Mouse (Mus musculus): ENCODE measurements around the gene Olfr231. TPM values are rescaled to one million over a fixed set of nuclear protein-coding genes. Genes with fewer than 3 reads are reported as not detected.

Olfr231 gene
- total RNA-seq (2014; rRNA removed) (not detected in 2 replicates), polyA plus RNA-seq (2015; fragmentation: Nextera tagmentation; extraction: Ambion mirVana) (not detected in 2 replicates)

DNA sequence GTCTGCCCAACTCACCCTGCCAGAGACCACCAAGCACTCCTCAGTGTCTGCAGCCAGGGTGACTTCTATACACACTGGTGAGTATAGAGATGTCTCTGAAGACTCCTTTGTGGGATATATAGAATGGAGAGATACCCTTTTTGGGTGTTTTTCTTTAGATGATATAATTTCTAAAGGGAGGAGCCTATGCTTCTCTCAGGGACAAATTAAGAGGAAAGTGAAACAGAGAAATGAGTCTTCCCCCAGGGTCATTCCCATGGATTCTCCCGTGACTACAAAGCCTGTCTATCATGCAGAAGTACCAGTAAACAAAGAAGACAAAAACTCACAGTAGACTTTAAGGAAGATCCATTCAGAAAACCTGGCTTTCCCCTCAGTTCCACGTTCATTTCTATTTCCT lies at the start of gene Olfr231:
Gene Olfr231, minus strand, starts transcription at position 101 of the 400 bp plus-strand sequence.
- no peak within 1 kb of the TSS for H3K4me3 ChIP-seq (ENCODE audit: low read depth, low read length)
- ATAC-seq (ENCODE audit: low FRiP score) (no peak), DNase-seq (ENCODE audit: low spot score) (no peak)
- 51% methylated on average over 2 of the region's 2 CpGs for WGBS
- no peak within 1 kb of the TSS for H3K27ac ChIP-seq (ENCODE audit: low read depth, low read length)
- no peak for TF ChIP-seq CTCF (IDR thresholded peaks at IDR 0.05)
- no peak within 1 kb of the TSS for H3K9ac ChIP-seq (replicated peaks; ENCODE audit: low read length, poor library complexity, severe bottlenecking)
- H3K36me3 ChIP-seq (ENCODE audit: insufficient read depth, low read length), result no peaks in the 10 kb centered on the region
- H3K9me3 ChIP-seq (ENCODE audit: low read length), result no peaks in the 10 kb centered on the region
- H3K27me3 ChIP-seq (ENCODE audit: insufficient read depth, low read length), result no peaks in the 10 kb centered on the region
- no peak within 1 kb of the TSS for H3K4me2 ChIP-seq (ENCODE audit: low read depth, low read length, poor library complexity, severe bottlenecking)
- H3K4me1 ChIP-seq (ENCODE audit: insufficient read depth, low read length), result no peaks in the 10 kb centered on the region

DNA sequence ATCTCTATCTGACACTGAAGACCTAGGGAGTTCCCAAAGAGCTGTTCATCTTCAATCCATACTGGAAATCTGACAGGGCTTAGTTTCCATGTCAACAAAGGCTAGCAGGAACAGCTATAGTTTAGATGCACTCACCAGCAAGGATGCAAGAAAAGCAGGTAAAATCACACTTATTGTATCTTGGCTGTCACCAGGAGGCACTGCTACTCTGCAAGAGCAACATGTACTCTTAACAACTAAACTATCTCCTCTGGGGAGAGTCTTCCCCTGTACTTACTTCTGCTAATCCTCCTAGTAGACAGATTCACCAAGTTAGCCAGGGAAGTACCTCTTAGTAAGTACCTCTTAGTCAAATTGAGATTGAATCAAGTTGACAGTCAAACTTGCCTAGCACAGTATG lies 48.1 kb upstream of the Olfr231 start:
- ATAC-seq (ENCODE audit: low FRiP score) (no peak), DNase-seq (ENCODE audit: low spot score) (no peak)
- no peak overlapping the region for H3K9ac ChIP-seq (replicated peaks; ENCODE audit: low read length, poor library complexity, severe bottlenecking)
- H3K27ac ChIP-seq (ENCODE audit: low read depth, low read length), result no peak overlapping the region
- H3K9me3 ChIP-seq (ENCODE audit: low read length), result no peaks in the 10 kb centered on the region
- no peak overlapping the region for H3K4me3 ChIP-seq (ENCODE audit: low read depth, low read length)
- H3K4me1 ChIP-seq (ENCODE audit: insufficient read depth, low read length), result no peaks in the 10 kb centered on the region
- no peak for TF ChIP-seq CTCF (IDR thresholded peaks at IDR 0.05)
- no peak overlapping the region for H3K4me2 ChIP-seq (ENCODE audit: low read depth, low read length, poor library complexity, severe bottlenecking)
- H3K27me3 ChIP-seq (ENCODE audit: insufficient read depth, low read length), result no peaks in the 10 kb centered on the region
- H3K36me3 ChIP-seq (ENCODE audit: insufficient read depth, low read length), result no peaks in the 10 kb centered on the region

DNA sequence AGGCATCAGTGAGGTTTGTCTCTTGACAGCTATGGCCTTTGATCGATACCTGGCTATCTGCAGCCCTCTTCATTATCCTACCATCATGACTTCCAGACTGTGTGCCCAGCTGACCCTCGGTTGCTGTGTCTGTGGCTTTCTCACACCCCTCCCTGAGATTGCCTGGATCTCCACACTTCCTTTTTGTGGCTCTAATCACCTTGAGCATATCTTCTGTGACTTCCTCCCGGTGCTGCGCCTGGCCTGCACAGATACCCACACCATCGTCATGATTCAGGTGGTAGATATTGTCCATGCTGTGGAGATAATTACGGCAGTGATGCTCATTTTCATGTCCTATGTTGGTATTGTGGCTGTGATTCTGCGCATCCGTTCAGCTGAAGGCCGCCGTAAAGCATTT lies 38.1 kb upstream of the Olfr231 start:
- H3K27ac ChIP-seq (ENCODE audit: low read depth, low read length), result no peak overlapping the region
- no peak for DNase-seq (ENCODE audit: low spot score)
- H3K4me3 ChIP-seq (ENCODE audit: low read depth, low read length), result no peak overlapping the region
- no peaks in the 10 kb centered on the region for H3K9me3 ChIP-seq (ENCODE audit: low read length)
- no peaks in the 10 kb centered on the region for H3K4me1 ChIP-seq (ENCODE audit: insufficient read depth, low read length)
- ATAC-seq (ENCODE audit: low FRiP score), result no peak
- TF ChIP-seq CTCF (IDR thresholded peaks at IDR 0.05), result no peak
- H3K4me2 ChIP-seq (ENCODE audit: low read depth, low read length, poor library complexity, severe bottlenecking), result no peak overlapping the region
- WGBS, result 93% methylated on average over 10 of the region's 10 CpGs
- no peaks in the 10 kb centered on the region for H3K27me3 ChIP-seq (ENCODE audit: insufficient read depth, low read length)
- no peaks in the 10 kb centered on the region for H3K36me3 ChIP-seq (ENCODE audit: insufficient read depth, low read length)
- no peak overlapping the region for H3K9ac ChIP-seq (replicated peaks; ENCODE audit: low read length, poor library complexity, severe bottlenecking)

DNA sequence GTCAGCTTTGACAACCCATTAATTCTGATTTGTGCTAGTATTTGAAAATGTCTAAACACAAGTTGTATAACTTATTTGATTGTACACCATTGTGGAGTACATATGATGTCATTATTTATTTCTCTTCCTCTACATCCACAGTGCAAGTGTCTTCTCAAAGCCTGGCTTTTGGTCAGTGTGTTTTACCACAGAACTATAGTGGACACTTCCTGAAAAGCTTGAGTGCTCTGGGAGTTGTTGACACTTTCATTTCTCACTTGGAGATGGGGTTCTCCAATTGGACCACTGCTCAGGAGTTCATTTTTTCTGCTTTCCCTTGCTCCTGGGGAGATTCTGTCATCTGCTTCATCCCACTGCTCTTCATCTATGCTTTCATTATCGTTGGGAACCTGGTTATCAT lies 37.5 kb upstream of the Olfr231 start:
- H3K27me3 ChIP-seq (ENCODE audit: insufficient read depth, low read length), result no peaks in the 10 kb centered on the region
- TF ChIP-seq CTCF (IDR thresholded peaks at IDR 0.05), result no peak
- H3K27ac ChIP-seq (ENCODE audit: low read depth, low read length), result no peak overlapping the region
- no peak for ATAC-seq (ENCODE audit: low FRiP score)
- 96% methylated on average over 1 of the region's 1 CpGs for WGBS
- no peak overlapping the region for H3K4me3 ChIP-seq (ENCODE audit: low read depth, low read length)
- no peak overlapping the region for H3K4me2 ChIP-seq (ENCODE audit: low read depth, low read length, poor library complexity, severe bottlenecking)
- H3K4me1 ChIP-seq (ENCODE audit: insufficient read depth, low read length), result no peaks in the 10 kb centered on the region
- DNase-seq (ENCODE audit: low spot score), result no peak
- no peaks in the 10 kb centered on the region for H3K9me3 ChIP-seq (ENCODE audit: low read length)
- no peak overlapping the region for H3K9ac ChIP-seq (replicated peaks; ENCODE audit: low read length, poor library complexity, severe bottlenecking)
- H3K36me3 ChIP-seq (ENCODE audit: insufficient read depth, low read length), result no peaks in the 10 kb centered on the region

DNA sequence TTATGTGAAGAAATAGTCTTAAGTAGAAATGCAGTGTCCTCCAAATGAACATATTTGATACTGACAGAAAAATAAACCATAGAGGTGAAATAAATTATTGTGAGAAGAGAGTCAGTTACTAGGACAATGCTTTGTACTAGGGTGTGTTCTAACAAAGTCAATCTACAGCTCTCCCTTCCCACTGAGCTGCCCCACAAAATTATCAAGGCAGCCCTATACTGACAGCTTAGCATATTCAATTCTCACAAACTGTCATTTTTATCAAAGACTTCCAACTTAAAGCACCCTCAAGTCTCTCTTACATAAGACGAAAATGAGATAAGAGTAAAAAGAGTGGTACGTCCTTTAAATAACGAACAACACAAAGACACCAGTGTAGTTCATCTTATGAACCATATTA lies 36.7 kb upstream of the Olfr231 start:
- Histone ChIP-seq H3K4me2 (ENCODE audit: low read depth, low read length, poor library complexity, severe bottlenecking) (no peak overlapping the region), H3K27ac (ENCODE audit: low read depth, low read length) (no peak overlapping the region), H3K36me3 (ENCODE audit: insufficient read depth, low read length) (no peaks in the 10 kb centered on the region), H3K4me1 (ENCODE audit: insufficient read depth, low read length) (no peaks in the 10 kb centered on the region), H3K4me3 (ENCODE audit: low read depth, low read length) (no peak overlapping the region), H3K9ac (replicated peaks; ENCODE audit: low read length, poor library complexity, severe bottlenecking) (no peak overlapping the region), H3K9me3 (ENCODE audit: low read length) (no peaks in the 10 kb centered on the region), H3K27me3 (ENCODE audit: insufficient read depth, low read length) (no peaks in the 10 kb centered on the region)
- ATAC-seq (ENCODE audit: low FRiP score) (no peak), DNase-seq (ENCODE audit: low spot score) (no peak)
- WGBS, result 88% methylated on average over 3 of the region's 3 CpGs
- TF ChIP-seq CTCF (IDR thresholded peaks at IDR 0.05), result no peak

DNA sequence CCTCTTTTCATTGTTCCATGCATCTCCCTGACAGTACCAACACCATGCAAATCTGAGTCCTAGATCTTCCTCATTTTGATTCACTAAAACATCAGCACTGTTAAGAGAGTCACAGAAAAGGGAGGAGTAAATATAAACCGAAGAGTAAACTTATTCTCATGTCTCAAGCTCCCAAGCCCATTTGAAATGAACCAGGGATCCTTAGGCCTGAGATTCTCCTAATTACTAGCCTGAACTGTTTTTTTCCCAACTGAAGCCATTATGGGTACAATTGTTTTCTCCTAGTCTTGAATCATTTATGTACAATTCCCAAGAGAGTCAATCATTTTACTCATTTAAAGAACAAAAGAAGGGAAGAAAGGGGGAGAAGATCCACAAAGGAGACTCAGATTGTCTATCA lies 34.4 kb upstream of the Olfr231 start, which contains the start of gene Olfr420:
Gene Olfr420, plus strand, starts transcription at position 301 of the 400 bp plus-strand sequence.
- WGBS, result 87% methylated on average over 1 of the region's 1 CpGs
- no peaks in the 10 kb centered on the region for H3K4me1 ChIP-seq (ENCODE audit: insufficient read depth, low read length)
- no peak for TF ChIP-seq CTCF (IDR thresholded peaks at IDR 0.05)
- H3K36me3 ChIP-seq (ENCODE audit: insufficient read depth, low read length), result no peaks in the 10 kb centered on the region
- no peak within 1 kb of the TSS for H3K4me2 ChIP-seq (ENCODE audit: low read depth, low read length, poor library complexity, severe bottlenecking)
- no peak within 1 kb of the TSS for H3K9ac ChIP-seq (replicated peaks; ENCODE audit: low read length, poor library complexity, severe bottlenecking)
- DNase-seq (ENCODE audit: low spot score), result no peak
- H3K4me3 ChIP-seq (ENCODE audit: low read depth, low read length), result no peak within 1 kb of the TSS
- no peaks in the 10 kb centered on the region for H3K9me3 ChIP-seq (ENCODE audit: low read length)
- ATAC-seq (ENCODE audit: low FRiP score), result no peak
- H3K27me3 ChIP-seq (ENCODE audit: insufficient read depth, low read length), result no peaks in the 10 kb centered on the region
- no peak within 1 kb of the TSS for H3K27ac ChIP-seq (ENCODE audit: low read depth, low read length)
